Mouse (Mus musculus) layer of hippocampus, postnatal 36 days (tissue): ENCODE data around the gene Fam151b. TPM values are rescaled to one million over a fixed set of nuclear protein-coding genes. Genes with fewer than 3 reads are reported as not detected.

ENCODE experiments used
- DNase-seq, 2 experiments: peaks; one replicate each; pipeline ENCODE4 v3.0.0; 2022
- total RNA-seq, 2 experiments: library from RNA; stranded (reverse); gene quantifications; 2 replicates each; pipeline ENCODE4 v1.2.3; 2021

Fam151b gene
- total RNA-seq, 2 experiments from 2014 or later = 9.3 to 10.6 TPM

- DNase-seq = no peak
These were observed 73.3 kb downstream of the Fam151b start for GRCm38 (mm10) chr13:92410486-92410885.

GRCm38 (mm10) chr13:92403496-92403895 is 80.3 kb downstream of the Fam151b start:
- no peak for DNase-seq

DNA sequence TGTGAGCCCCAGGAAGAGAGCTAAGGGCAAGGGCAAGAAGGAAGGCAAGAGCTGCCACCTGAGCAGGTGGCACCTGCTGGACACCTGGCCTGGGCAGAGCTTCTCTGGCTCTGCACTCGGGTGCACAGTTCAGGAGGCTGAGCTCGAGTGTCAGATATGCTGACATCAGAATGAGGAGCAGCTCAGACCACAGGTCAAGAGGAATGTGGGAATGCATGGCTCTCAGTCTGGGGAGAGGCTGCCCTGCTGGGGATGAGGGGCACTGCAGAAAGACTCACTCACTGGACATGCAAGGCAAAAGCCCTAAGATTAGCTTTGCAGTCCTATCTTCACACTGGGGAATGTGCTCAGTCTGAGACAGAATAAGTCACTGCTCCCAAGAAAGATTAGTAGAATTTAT is 81.8 kb downstream of the Fam151b start:
- DNase-seq = no peak

Other genes with a start within 250 kb of the Fam151b start
- not detected for gene Gm20379, start 178.0 kb downstream of the Fam151b start, total RNA-seq
- gene Dhfr, start 129.3 kb downstream of the Fam151b start, total RNA-seq = 1 to 10 TPM; 1.6 to 1.7 TPM
- gene Msh3, start 129.0 kb downstream of the Fam151b start, total RNA-seq = 10 to 100 TPM; 21.8 to 25.7 TPM
- 10 to 100 TPM; 12.8 to 14.2 TPM for gene Ankrd34b, start 58.1 kb downstream of the Fam151b start, total RNA-seq
- gene Zfyve16, start 46.9 kb upstream of the Fam151b start, total RNA-seq = 10 to 100 TPM; 17.4 to 18.7 TPM
- not detected for gene Spz1, start 92.2 kb upstream of the Fam151b start, total RNA-seq
- 10 to 100 TPM; 71.8 to 73.6 TPM for gene Serinc5, start 127.1 kb upstream of the Fam151b start, total RNA-seq